Mouse (Mus musculus): ENCODE data around the gene St6gal2. TPM values are rescaled to one million over a fixed set of nuclear protein-coding genes. Genes with fewer than 3 reads are reported as not detected.

Gene St6gal2
- total and polyA plus RNA-seq, 2 experiments from 2014 or later = 0.01 TPM; not detected in 1

- WGBS = 48% methylated on average over 2 of the region's 2 CpGs
- Histone ChIP-seq H3K27ac (ENCODE audit: low read depth) (no peak overlapping the region), H3K4me1 (ENCODE audit: control insufficient read depth, insufficient read depth) (no peaks in the 10 kb centered on the region), H3K36me3 (replicated peaks; ENCODE audit: control insufficient read depth, insufficient read depth, low read length) (no peaks in the 10 kb centered on the region), H3K9ac (replicated peaks; ENCODE audit: low read depth, low read length) (no peak overlapping the region), H3K4me2 (ENCODE audit: low read depth, low read length) (no peak overlapping the region), H3K27me3 (ENCODE audit: control insufficient read depth, insufficient read depth, low read length) (peaks cover 16% of the 10 kb centered on the region), H3K9me3 (replicated peaks; ENCODE audit: control insufficient read depth, low read length) (no peaks in the 10 kb centered on the region), H3K4me3 (ENCODE audit: low read depth, low read length) (no peak overlapping the region)
- ATAC-seq (ENCODE audit: insufficient read depth, low read depth) (no peak), DNase-seq (ENCODE audit: low spot score) (no peak)
- TF ChIP-seq EP300 (IDR thresholded peaks at IDR 0.05; ENCODE audit: low read depth) (no peak), CTCF (IDR thresholded peaks at IDR 0.05; ENCODE audit: low read depth) (no peak)
Observed at GRCm38 (mm10) chr17:55450943-55451342, 5.8 kb downstream of the St6gal2 start.

- no peak overlapping the region for H3K4me2 ChIP-seq (ENCODE audit: low read depth, low read length)
- ATAC-seq (ENCODE audit: insufficient read depth, low read depth) = no peak
- H3K27me3 ChIP-seq (ENCODE audit: control insufficient read depth, insufficient read depth, low read length) = no peaks in the 10 kb centered on the region
- H3K36me3 ChIP-seq (replicated peaks; ENCODE audit: control insufficient read depth, insufficient read depth, low read length) = no peaks in the 10 kb centered on the region
- no peak overlapping the region for H3K9ac ChIP-seq (replicated peaks; ENCODE audit: low read depth, low read length)
- H3K4me1 ChIP-seq (ENCODE audit: control insufficient read depth, insufficient read depth) = no peaks in the 10 kb centered on the region
- H3K9me3 ChIP-seq (replicated peaks; ENCODE audit: control insufficient read depth, low read length) = no peaks in the 10 kb centered on the region
- WGBS = 51% methylated on average over 3 of the region's 3 CpGs
- TF ChIP-seq EP300 (IDR thresholded peaks at IDR 0.05; ENCODE audit: low read depth) (no peak), CTCF (IDR thresholded peaks at IDR 0.05; ENCODE audit: low read depth) (no peak)
- H3K27ac ChIP-seq (ENCODE audit: low read depth) = no peak overlapping the region
- no peak for DNase-seq (ENCODE audit: low spot score)
- no peak overlapping the region for H3K4me3 ChIP-seq (ENCODE audit: low read depth, low read length)
Observed at GRCm38 (mm10) chr17:55454487-55454886, 9.3 kb downstream of the St6gal2 start.

GRCm38 (mm10) chr17:55460187-55460586 lies 15.0 kb downstream of the St6gal2 start:
- DNase-seq (ENCODE audit: low spot score) (no peak), ATAC-seq (ENCODE audit: insufficient read depth, low read depth) (no peak)
- Histone ChIP-seq H3K27me3 (ENCODE audit: control insufficient read depth, insufficient read depth, low read length) (no peaks in the 10 kb centered on the region), H3K36me3 (replicated peaks; ENCODE audit: control insufficient read depth, insufficient read depth, low read length) (no peaks in the 10 kb centered on the region), H3K4me2 (ENCODE audit: low read depth, low read length) (no peak overlapping the region), H3K4me3 (ENCODE audit: low read depth, low read length) (no peak overlapping the region), H3K9ac (replicated peaks; ENCODE audit: low read depth, low read length) (no peak overlapping the region), H3K4me1 (ENCODE audit: control insufficient read depth, insufficient read depth) (no peaks in the 10 kb centered on the region), H3K9me3 (replicated peaks; ENCODE audit: control insufficient read depth, low read length) (no peaks in the 10 kb centered on the region), H3K27ac (ENCODE audit: low read depth) (no peak overlapping the region)
- TF ChIP-seq EP300 (IDR thresholded peaks at IDR 0.05; ENCODE audit: low read depth) (no peak), CTCF (IDR thresholded peaks at IDR 0.05; ENCODE audit: low read depth) (no peak)
- WGBS = 49% methylated on average over 1 of the region's 1 CpGs

GRCm38 (mm10) chr17:55467579-55467978 lies 22.4 kb downstream of the St6gal2 start:
- 64% methylated on average over 3 of the region's 3 CpGs for WGBS
- no peaks in the 10 kb centered on the region for H3K36me3 ChIP-seq (replicated peaks; ENCODE audit: control insufficient read depth, insufficient read depth, low read length)
- ATAC-seq (ENCODE audit: insufficient read depth, low read depth) = no peak
- no peak overlapping the region for H3K4me2 ChIP-seq (ENCODE audit: low read depth, low read length)
- TF ChIP-seq CTCF (IDR thresholded peaks at IDR 0.05; ENCODE audit: low read depth) (no peak), EP300 (IDR thresholded peaks at IDR 0.05; ENCODE audit: low read depth) (no peak)
- H3K27me3 ChIP-seq (ENCODE audit: control insufficient read depth, insufficient read depth, low read length) = no peaks in the 10 kb centered on the region
- H3K4me3 ChIP-seq (ENCODE audit: low read depth, low read length) = no peak overlapping the region
- no peak overlapping the region for H3K27ac ChIP-seq (ENCODE audit: low read depth)
- DNase-seq (ENCODE audit: low spot score) = no peak
- H3K9ac ChIP-seq (replicated peaks; ENCODE audit: low read depth, low read length) = no peak overlapping the region
- H3K4me1 ChIP-seq (ENCODE audit: control insufficient read depth, insufficient read depth) = no peaks in the 10 kb centered on the region
- H3K9me3 ChIP-seq (replicated peaks; ENCODE audit: control insufficient read depth, low read length) = no peaks in the 10 kb centered on the region

GRCm38 (mm10) chr17:55468963-55469362 lies 23.8 kb downstream of the St6gal2 start:
- no peak for ATAC-seq (ENCODE audit: insufficient read depth, low read depth)
- H3K4me1 ChIP-seq (ENCODE audit: control insufficient read depth, insufficient read depth) = no peaks in the 10 kb centered on the region
- no peak for TF ChIP-seq CTCF (IDR thresholded peaks at IDR 0.05; ENCODE audit: low read depth)
- TF ChIP-seq EP300 (IDR thresholded peaks at IDR 0.05; ENCODE audit: low read depth) = no peak

GRCm38 (mm10) chr17:55475974-55476373 lies 30.8 kb downstream of the St6gal2 start:
- ATAC-seq (ENCODE audit: insufficient read depth, low read depth) = no peak
- H3K9me3 ChIP-seq (replicated peaks; ENCODE audit: control insufficient read depth, low read length) = no peaks in the 10 kb centered on the region
- no peak overlapping the region for H3K27ac ChIP-seq (ENCODE audit: low read depth)
- DNase-seq (ENCODE audit: low spot score) = no peak
- WGBS = 51% methylated on average over 4 of the region's 4 CpGs
- no peaks in the 10 kb centered on the region for H3K27me3 ChIP-seq (ENCODE audit: control insufficient read depth, insufficient read depth, low read length)
- H3K4me3 ChIP-seq (ENCODE audit: low read depth, low read length) = no peak overlapping the region
- no peaks in the 10 kb centered on the region for H3K4me1 ChIP-seq (ENCODE audit: control insufficient read depth, insufficient read depth)
- no peak overlapping the region for H3K9ac ChIP-seq (replicated peaks; ENCODE audit: low read depth, low read length)
- TF ChIP-seq EP300 (IDR thresholded peaks at IDR 0.05; ENCODE audit: low read depth) (no peak), CTCF (IDR thresholded peaks at IDR 0.05; ENCODE audit: low read depth) (no peak)
- H3K4me2 ChIP-seq (ENCODE audit: low read depth, low read length) = no peak overlapping the region
- H3K36me3 ChIP-seq (replicated peaks; ENCODE audit: control insufficient read depth, insufficient read depth, low read length) = no peaks in the 10 kb centered on the region

More at GRCm38 (mm10) chr17:55468963-55469362, 23.8 kb downstream of the St6gal2 start:
- no peak for DNase-seq (ENCODE audit: low spot score)
- no peaks in the 10 kb centered on the region for H3K27me3 ChIP-seq (ENCODE audit: control insufficient read depth, insufficient read depth, low read length)
- no peak overlapping the region for H3K27ac ChIP-seq (ENCODE audit: low read depth)
- no peaks in the 10 kb centered on the region for H3K9me3 ChIP-seq (replicated peaks; ENCODE audit: control insufficient read depth, low read length)
- no peak overlapping the region for H3K9ac ChIP-seq (replicated peaks; ENCODE audit: low read depth, low read length)
- H3K36me3 ChIP-seq (replicated peaks; ENCODE audit: control insufficient read depth, insufficient read depth, low read length) = no peaks in the 10 kb centered on the region
- no peak overlapping the region for H3K4me2 ChIP-seq (ENCODE audit: low read depth, low read length)
- H3K4me3 ChIP-seq (ENCODE audit: low read depth, low read length) = no peak overlapping the region

Measured in heart, postnatal 0 days (tissue).